Mouse (Mus musculus) ES-E14 (cell line): ENCODE measurements around the gene Copg1. TPM values are rescaled to one million over a fixed set of nuclear protein-coding genes. Genes with fewer than 3 reads are reported as not detected.

Source experiments
- DNase-seq: peaks from one replicate; pipeline ENCODE4 v3.0.0-alpha.2; 2013; ENCODE audit warnings: low read depth, low spot score
- H3K27ac ChIP-seq: 2 replicates; pipeline ENCODE4 v1.5.1; 2012; ENCODE audit warnings: low read depth, mild to moderate bottlenecking, low read length, moderate library complexity, mixed read lengths; ENCODE audit not compliant: poor library complexity, insufficient read depth, severe bottlenecking
- H3K36me3 ChIP-seq: 2 replicates; pipeline ENCODE4 v1.6.1; 2012; ENCODE audit warnings: mild to moderate bottlenecking, low read length, moderate library complexity, mixed read lengths; ENCODE audit not compliant: control insufficient read depth, poor library complexity, insufficient read depth, severe bottlenecking
- H3K4me1 ChIP-seq, 2 experiments: fragments of 150-350 bp in 1 of 2; sonication (generic) in 1 of 2; 2 replicates each; pipeline ENCODE4 v1.6.1; 2012; ENCODE audit warnings: low read length in 2 of 2, mild to moderate bottlenecking in 1 of 2, mixed read lengths in 1 of 2; ENCODE audit not compliant: control insufficient read depth in 2 of 2, insufficient read depth in 2 of 2, poor library complexity in 1 of 2
- H3K4me3 ChIP-seq, 2 experiments: fragments of 150-350 bp in 1 of 2; sonication (generic) in 1 of 2; 2 replicates each; pipeline ENCODE4 v1.5.1; 2012; ENCODE audit warnings: low read length in 2 of 2, low read depth in 1 of 2, mild to moderate bottlenecking in 1 of 2, mixed read lengths in 1 of 2; ENCODE audit not compliant: insufficient read depth in 1 of 2, poor library complexity in 1 of 2, severe bottlenecking in 1 of 2
- H3K9ac ChIP-seq: 2 replicates; pipeline ENCODE4 v1.6.1; 2012; ENCODE audit warnings: low read depth, mild to moderate bottlenecking, low read length, mixed read lengths; ENCODE audit not compliant: poor library complexity, insufficient read depth, severe bottlenecking
- H3K9me3 ChIP-seq: fragments of 150-350 bp; sonication (generic); 2 replicates; pipeline ENCODE4 v1.6.1; 2012; ENCODE audit warnings: low read depth, mild to moderate bottlenecking, low read length; ENCODE audit not compliant: control insufficient read depth, insufficient read depth
- CHD2 ChIP-seq: IDR thresholded peaks from 2 replicates; pipeline ENCODE4 v1.6.1; 2014; ENCODE audit warnings: mild to moderate bottlenecking, low read depth, low read length, inconsistent platforms
- HCFC1 ChIP-seq: IDR thresholded peaks from 2 replicates; pipeline ENCODE4 v1.6.1; 2012; ENCODE audit warnings: low read length, inconsistent platforms, borderline replicate concordance; ENCODE audit not compliant: insufficient read depth
- MAFK ChIP-seq: IDR thresholded peaks from 2 replicates; pipeline ENCODE4 v1.6.1; 2014; ENCODE audit warnings: mild to moderate bottlenecking, low read depth, low read length, inconsistent platforms; ENCODE audit not compliant: insufficient read depth
- ZC3H11A ChIP-seq: IDR thresholded peaks from 2 replicates; pipeline ENCODE4 v1.6.1; 2012; ENCODE audit warnings: low read depth, mild to moderate bottlenecking, inconsistent platforms, low read length, borderline replicate concordance
- ZNF384 ChIP-seq: IDR thresholded peaks from 2 replicates; pipeline ENCODE4 v1.6.1; 2012; ENCODE audit warnings: low read depth, low read length, inconsistent platforms
- in situ Hi-C, 2 experiments: fragments of 600-800 bp; cut with MboI; formaldehyde crosslinking; loops; one replicate each; pipeline ENCODE4 v1.15.1; 2025; ENCODE audit warnings: low sequenced_read_pairs in 2 of 2, inconsistent platforms in 1 of 2; ENCODE audit not compliant: unreplicated experiment in 2 of 2
- total RNA-seq: library from RNA; depleted of rRNA; stranded (reverse); fragments of 300-350 nt; gene quantifications from 2 replicates; pipeline ENCODE4 v1.2.3, GENCODE M21; 2012

Copg1 gene
- total RNA-seq, 1 experiment = 103 TPM

GRCm38 (mm10) chr6:87842254-87842653, 45.4 kb upstream of the Copg1 start:
- Histone ChIP-seq H3K9me3 (no peaks in the 10 kb centered on the region), H3K4me3 (no peak overlapping the region), H3K4me1 (no peaks in the 10 kb centered on the region), H3K27ac (no peak overlapping the region), H3K36me3 (peaks cover 35% of the 10 kb centered on the region), H3K9ac (no peak overlapping the region)
- peak; percentile 47 for DNase-seq
- in situ Hi-C loops = no loop called here
- TF ChIP-seq ZNF384 (no peak), HCFC1 (no peak), MAFK (no peak), CHD2 (no peak), ZC3H11A (no peak)

GRCm38 (mm10) chr6:87845031-87845695, 42.5 kb upstream of the Copg1 start:
- Histone ChIP-seq H3K36me3 (peaks cover 37% of the 10 kb centered on the region), H3K4me1 (no peaks in the 10 kb centered on the region; a peak in 1 of 4 replicates), H3K9ac (no peak overlapping the region), H3K27ac (no peak overlapping the region), H3K4me3 (peak overlapping the region in 1 of 2 experiments; percentile 22; a peak in 1 of 4 replicates), H3K9me3 (no peaks in the 10 kb centered on the region)
- in situ Hi-C loops = no loop called here
- TF ChIP-seq CHD2 (no peak), ZC3H11A (no peak), ZNF384 (no peak), MAFK (no peak), HCFC1 (no peak)
- DNase-seq = no peak

- no peak overlapping the region for H3K9ac ChIP-seq
Observed at GRCm38 (mm10) chr6:87846813-87847212, 40.8 kb upstream of the Copg1 start.

GRCm38 (mm10) chr6:87849780-87850154, 37.8 kb upstream of the Copg1 start:
- in situ Hi-C loops = no loop called here
- Histone ChIP-seq H3K4me1 (peaks cover 7 to 11% of the 10 kb centered on the region in 2 experiments; a peak in 3 of 4 replicates), H3K27ac (peak overlapping the region; percentile 93; the same call in 1 of the 2 replicates), H3K9ac (peak overlapping the region; percentile 97), H3K36me3 (peaks cover 15% of the 10 kb centered on the region), H3K4me3 (peak overlapping the region; percentile 88 to 97), H3K9me3 (no peaks in the 10 kb centered on the region)
- DNase-seq = no peak
- TF ChIP-seq ZNF384 (no peak), ZC3H11A (no peak), HCFC1 (no peak), MAFK (no peak)

More at GRCm38 (mm10) chr6:87846813-87847212, 40.8 kb upstream of the Copg1 start:
- Histone ChIP-seq H3K36me3 (peaks cover 34% of the 10 kb centered on the region), H3K4me1 (peaks cover under 1% of the 10 kb centered on the region in 2 experiments; a peak in 2 of 4 replicates), H3K4me3 (no peak overlapping the region; a peak in 1 of 4 replicates), H3K9me3 (no peaks in the 10 kb centered on the region), H3K27ac (no peak overlapping the region)
- in situ Hi-C loops = no loop called here
- no peak for TF ChIP-seq HCFC1
- TF ChIP-seq MAFK = no peak
- no peak for TF ChIP-seq ZC3H11A
- no peak for TF ChIP-seq ZNF384
- no peak for TF ChIP-seq CHD2
- no peak for DNase-seq
